Mouse (Mus musculus): ENCODE measurements around the gene Ephx1. TPM values are rescaled to one million over a fixed set of nuclear protein-coding genes. Genes with fewer than 3 reads are reported as not detected.

Gene Ephx1
- polyA plus RNA-seq, 1 experiment, result 13.4 TPM

DNA sequence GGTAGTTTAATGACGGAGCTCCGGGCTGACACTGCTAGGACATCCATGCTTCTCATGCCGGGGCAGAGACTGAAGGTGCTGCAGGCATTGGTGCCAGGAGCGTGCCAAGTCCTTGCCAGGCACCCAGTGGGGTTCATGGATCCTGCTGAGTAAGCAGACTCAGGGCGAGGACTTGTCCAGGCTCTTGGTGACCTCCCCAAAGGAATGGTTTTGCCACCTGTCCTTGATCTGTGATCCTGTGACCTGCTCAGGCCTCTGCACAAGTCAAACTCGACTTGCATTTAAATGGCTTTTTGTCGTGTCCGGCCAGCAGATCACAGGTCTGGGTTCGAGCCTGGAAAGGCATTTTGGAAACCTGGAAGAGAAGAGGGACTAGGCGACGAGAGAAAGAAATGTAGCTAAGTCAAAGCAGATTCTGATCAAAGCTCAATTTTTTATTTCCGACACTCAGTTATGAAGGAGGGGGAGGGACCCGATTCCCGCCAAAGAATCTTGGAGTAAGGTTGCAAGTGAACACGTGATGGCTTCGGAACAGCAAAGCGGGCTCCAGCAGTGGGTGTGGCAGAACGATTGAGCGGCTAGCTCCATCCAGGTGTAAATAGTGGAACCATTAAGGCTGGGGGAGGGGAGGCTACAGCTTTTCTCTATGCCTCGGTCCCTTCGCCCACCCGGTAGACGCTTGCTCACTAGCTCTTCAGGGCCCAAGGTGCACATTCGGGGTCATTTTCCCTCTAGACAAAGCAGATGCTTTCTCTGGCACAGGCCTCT, 41.0 kb downstream of the Ephx1 start:
- 84% methylated on average over 24 of the region's 24 CpGs for WGBS
- TF ChIP-seq POLR2A (IDR thresholded peaks at IDR 0.05; ENCODE audit: borderline replicate concordance, control insufficient read depth, low read depth, low read length), result no peak
- TF ChIP-seq CTCF (IDR thresholded peaks at IDR 0.05; ENCODE audit: control insufficient read depth, insufficient read depth, low read length), result no peak
- Histone ChIP-seq H3K27ac (ENCODE audit: control insufficient read depth, insufficient read depth, low read depth, low read length, poor library complexity) (no peak overlapping the region), H3K4me3 (replicated peaks; ENCODE audit: control insufficient read depth, low read depth, low read length) (no peak overlapping the region), H3K4me1 (ENCODE audit: control insufficient read depth, insufficient read depth, low read length) (no peaks in the 10 kb centered on the region)

DNA sequence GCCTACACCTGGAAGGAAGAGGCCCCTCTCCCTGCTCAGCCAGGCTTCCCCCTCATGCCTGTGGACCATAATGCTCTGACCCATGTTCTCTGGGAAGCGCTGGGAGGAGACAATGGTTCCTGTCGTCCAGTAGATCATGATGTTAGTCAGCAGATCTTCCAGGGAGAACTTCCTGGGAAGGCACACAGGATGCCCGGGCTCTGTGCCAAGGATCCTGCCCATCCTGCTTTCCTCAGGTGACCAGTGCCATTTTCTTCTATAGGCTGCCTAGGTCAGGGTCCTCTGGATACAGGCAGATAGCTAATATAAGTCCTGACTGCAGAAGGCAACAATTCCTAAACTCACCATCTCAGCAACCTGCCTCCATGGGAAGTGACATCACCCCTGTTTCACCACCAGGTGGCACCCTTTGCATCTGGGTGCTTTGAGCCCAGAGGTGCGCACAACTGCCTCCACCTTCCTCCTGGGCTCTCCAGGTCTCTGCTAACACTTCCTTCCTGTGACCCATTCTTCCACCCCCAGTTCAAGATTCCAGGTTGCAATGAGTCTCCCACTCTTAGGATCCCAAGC, 44.5 kb downstream of the Ephx1 start:
- Histone ChIP-seq H3K4me1 (ENCODE audit: control insufficient read depth, insufficient read depth, low read length) (no peaks in the 10 kb centered on the region; the same call in 1 of the 2 replicates), H3K27ac (ENCODE audit: control insufficient read depth, insufficient read depth, low read depth, low read length, poor library complexity) (no peak overlapping the region), H3K4me3 (replicated peaks; ENCODE audit: control insufficient read depth, low read depth, low read length) (no peak overlapping the region)
- peak; percentile 93 for TF ChIP-seq CTCF (IDR thresholded peaks at IDR 0.05; ENCODE audit: control insufficient read depth, insufficient read depth, low read length)
- no peak for TF ChIP-seq POLR2A (IDR thresholded peaks at IDR 0.05; ENCODE audit: borderline replicate concordance, control insufficient read depth, low read depth, low read length)
- 65% methylated on average over 4 of the region's 4 CpGs for WGBS

DNA sequence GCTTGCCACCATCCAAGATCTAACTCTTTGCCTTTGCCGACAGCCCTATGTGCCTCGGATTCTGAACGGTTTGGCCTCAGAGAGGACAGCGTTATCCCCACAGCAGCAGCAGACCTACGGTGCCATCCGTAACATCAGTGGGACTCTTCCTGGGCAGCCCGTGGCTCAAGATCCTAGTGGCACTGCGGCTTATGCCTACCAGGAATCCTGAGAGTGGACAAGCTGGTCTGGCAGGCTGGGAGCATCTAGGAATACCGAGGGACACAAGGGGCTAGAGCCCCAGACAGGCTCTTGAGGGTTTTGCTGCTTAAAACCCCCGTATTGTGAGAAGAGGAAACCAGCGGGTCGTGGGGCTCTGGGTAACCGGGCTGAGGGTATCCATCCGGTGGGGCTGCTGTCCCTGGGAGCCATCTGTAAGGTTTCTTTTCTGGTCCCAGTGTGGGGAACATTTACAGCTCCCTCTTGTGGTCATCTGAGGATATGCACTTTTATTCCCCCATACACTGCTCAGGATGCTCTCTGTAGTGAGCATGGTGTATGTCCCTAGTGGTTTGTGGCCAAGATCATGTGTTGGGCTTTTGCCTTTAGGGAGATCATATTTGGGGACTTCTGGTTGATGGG, 46.5 kb downstream of the Ephx1 start:
- WGBS, result 62% methylated on average over 14 of the region's 14 CpGs
- H3K4me1 ChIP-seq (ENCODE audit: control insufficient read depth, insufficient read depth, low read length), result no peaks in the 10 kb centered on the region; the same call in 1 of the 2 replicates
- no peak overlapping the region for H3K4me3 ChIP-seq (replicated peaks; ENCODE audit: control insufficient read depth, low read depth, low read length)
- no peak overlapping the region for H3K27ac ChIP-seq (ENCODE audit: control insufficient read depth, insufficient read depth, low read depth, low read length, poor library complexity)
- peak; percentile 37 for TF ChIP-seq CTCF (IDR thresholded peaks at IDR 0.05; ENCODE audit: control insufficient read depth, insufficient read depth, low read length)
- no peak for TF ChIP-seq POLR2A (IDR thresholded peaks at IDR 0.05; ENCODE audit: borderline replicate concordance, control insufficient read depth, low read depth, low read length)

DNA sequence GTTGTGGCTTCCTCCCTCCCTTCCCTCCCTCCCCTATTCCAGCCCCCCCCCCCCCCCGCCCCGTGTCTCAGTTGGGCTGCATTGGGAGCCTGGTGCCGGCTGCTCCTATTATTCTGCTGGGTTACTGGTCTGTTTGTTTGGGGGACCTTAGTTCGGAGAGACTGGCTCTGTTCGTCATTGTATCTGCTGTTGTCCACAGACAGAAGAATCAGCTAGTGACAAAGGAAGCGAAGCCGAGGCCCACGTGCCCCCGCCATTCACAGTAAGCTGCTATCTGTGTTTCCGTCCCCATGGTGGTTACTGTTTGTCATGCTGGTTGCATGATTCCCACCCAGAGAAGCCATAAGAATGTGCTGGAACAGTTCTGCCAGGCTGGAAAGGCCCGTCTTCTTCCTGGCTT, 47.8 kb downstream of the Ephx1 start:
- Histone ChIP-seq H3K4me1 (ENCODE audit: control insufficient read depth, insufficient read depth, low read length) (no peaks in the 10 kb centered on the region; the same call in 1 of the 2 replicates), H3K27ac (ENCODE audit: control insufficient read depth, insufficient read depth, low read depth, low read length, poor library complexity) (no peak overlapping the region), H3K4me3 (replicated peaks; ENCODE audit: control insufficient read depth, low read depth, low read length) (no peak overlapping the region)
- WGBS, result 85% methylated on average over 11 of the region's 11 CpGs
- TF ChIP-seq CTCF (IDR thresholded peaks at IDR 0.05; ENCODE audit: control insufficient read depth, insufficient read depth, low read length) (no peak), POLR2A (IDR thresholded peaks at IDR 0.05; ENCODE audit: borderline replicate concordance, control insufficient read depth, low read depth, low read length) (no peak)

DNA sequence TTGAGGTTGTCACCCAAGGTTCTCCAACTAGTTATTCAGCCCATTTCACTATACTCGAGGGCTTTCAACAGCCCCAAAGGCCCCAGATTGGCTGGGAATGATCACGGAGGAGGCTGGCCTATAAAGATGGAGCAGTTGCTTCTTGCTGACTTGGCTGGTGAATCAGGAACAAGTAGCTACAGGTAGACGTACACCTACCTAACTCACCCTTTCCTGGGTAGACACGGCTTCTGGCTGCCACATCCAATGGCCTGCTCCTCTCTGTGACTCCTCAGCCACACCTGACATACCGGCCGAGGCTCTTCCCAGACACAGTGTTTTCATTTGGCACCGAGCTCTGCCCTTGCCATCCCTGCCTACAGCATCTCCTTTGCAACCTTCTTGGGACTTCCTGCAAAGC, 53.4 kb downstream of the Ephx1 start:
- H3K27ac ChIP-seq (ENCODE audit: control insufficient read depth, insufficient read depth, low read depth, low read length, poor library complexity), result no peak overlapping the region
- H3K4me3 ChIP-seq (replicated peaks; ENCODE audit: control insufficient read depth, low read depth, low read length), result no peak overlapping the region
- 90% methylated on average over 7 of the region's 7 CpGs for WGBS
- no peaks in the 10 kb centered on the region for H3K4me1 ChIP-seq (ENCODE audit: control insufficient read depth, insufficient read depth, low read length)
- no peak for TF ChIP-seq POLR2A (IDR thresholded peaks at IDR 0.05; ENCODE audit: borderline replicate concordance, control insufficient read depth, low read depth, low read length)

DNA sequence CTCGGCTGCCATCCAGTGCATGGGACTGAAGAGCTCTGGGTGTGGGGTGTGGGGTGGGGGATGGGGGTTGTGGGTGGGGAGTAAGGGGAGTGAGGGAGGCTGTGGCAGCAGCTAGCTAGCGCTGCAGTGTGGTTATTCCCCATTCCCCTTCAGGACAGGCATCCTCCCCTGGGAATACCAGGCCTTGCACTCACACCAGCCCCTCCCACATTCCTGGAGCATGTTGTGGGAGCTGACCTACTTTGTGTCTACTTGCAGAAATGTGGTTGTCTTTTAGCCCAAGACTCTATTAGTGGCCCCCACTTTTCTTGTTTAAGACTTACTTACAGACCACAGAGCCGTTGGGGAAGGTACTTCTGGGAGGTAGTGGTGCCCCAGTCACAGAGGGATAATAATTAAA, 54.2 kb downstream of the Ephx1 start:
- no peaks in the 10 kb centered on the region for H3K4me1 ChIP-seq (ENCODE audit: control insufficient read depth, insufficient read depth, low read length)
- H3K27ac ChIP-seq (ENCODE audit: control insufficient read depth, insufficient read depth, low read depth, low read length, poor library complexity), result no peak overlapping the region
- TF ChIP-seq POLR2A (IDR thresholded peaks at IDR 0.05; ENCODE audit: borderline replicate concordance, control insufficient read depth, low read depth, low read length), result no peak
- TF ChIP-seq CTCF (IDR thresholded peaks at IDR 0.05; ENCODE audit: control insufficient read depth, insufficient read depth, low read length), result no peak
- H3K4me3 ChIP-seq (replicated peaks; ENCODE audit: control insufficient read depth, low read depth, low read length), result no peak overlapping the region
- WGBS, result 83% methylated on average over 3 of the region's 3 CpGs

DNA sequence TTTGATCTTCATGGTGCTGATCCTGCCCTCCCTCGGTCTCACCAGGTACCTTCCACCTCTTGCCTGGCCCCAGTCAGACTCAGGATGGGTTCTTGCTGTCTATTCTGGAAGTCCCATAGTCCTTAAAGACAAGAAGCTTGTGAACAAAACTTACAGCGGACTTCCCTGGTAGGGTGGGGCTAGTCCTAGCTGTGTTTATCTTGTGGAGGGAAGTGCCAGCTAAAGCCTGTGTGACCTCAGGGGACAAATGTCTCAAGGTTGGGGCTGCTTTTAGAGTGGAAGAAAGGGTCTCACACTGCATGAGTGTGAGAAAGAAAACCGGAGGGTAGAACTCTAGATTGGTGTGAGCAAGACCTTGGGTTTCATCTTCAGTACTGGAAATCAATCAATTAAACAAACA, 54.9 kb downstream of the Ephx1 start:
- H3K27ac ChIP-seq (ENCODE audit: control insufficient read depth, insufficient read depth, low read depth, low read length, poor library complexity), result no peak overlapping the region
- H3K4me1 ChIP-seq (ENCODE audit: control insufficient read depth, insufficient read depth, low read length), result no peaks in the 10 kb centered on the region
- WGBS, result 81% methylated on average over 3 of the region's 3 CpGs
- H3K4me3 ChIP-seq (replicated peaks; ENCODE audit: control insufficient read depth, low read depth, low read length), result no peak overlapping the region
- TF ChIP-seq POLR2A (IDR thresholded peaks at IDR 0.05; ENCODE audit: borderline replicate concordance, control insufficient read depth, low read depth, low read length) (no peak), CTCF (IDR thresholded peaks at IDR 0.05; ENCODE audit: control insufficient read depth, insufficient read depth, low read length) (no peak)

DNA sequence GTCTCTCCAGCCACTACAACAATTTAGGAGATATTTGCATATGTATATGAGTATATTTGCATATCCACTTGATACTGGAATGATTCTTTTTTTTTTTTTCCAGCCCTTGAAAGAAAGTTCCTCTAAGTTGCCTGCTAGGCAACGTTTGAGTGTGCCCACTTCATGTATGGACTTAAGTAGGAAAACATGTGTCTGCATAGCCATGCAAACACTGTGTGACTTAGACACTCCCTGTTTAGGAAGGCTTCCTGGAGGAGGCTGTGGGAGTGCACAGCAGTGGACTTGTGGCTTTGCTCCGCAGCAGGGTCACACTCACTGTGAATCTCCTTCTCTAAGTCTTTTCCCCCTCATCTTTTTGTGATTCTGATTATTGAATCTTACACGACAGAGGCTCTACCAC, 61.9 kb downstream of the Ephx1 start:
- Histone ChIP-seq H3K27ac (ENCODE audit: control insufficient read depth, insufficient read depth, low read depth, low read length, poor library complexity) (no peak overlapping the region), H3K4me3 (replicated peaks; ENCODE audit: control insufficient read depth, low read depth, low read length) (no peak overlapping the region), H3K4me1 (ENCODE audit: control insufficient read depth, insufficient read depth, low read length) (no peaks in the 10 kb centered on the region)
- WGBS, result 77% methylated on average over 3 of the region's 3 CpGs
- TF ChIP-seq CTCF (IDR thresholded peaks at IDR 0.05; ENCODE audit: control insufficient read depth, insufficient read depth, low read length) (no peak), POLR2A (IDR thresholded peaks at IDR 0.05; ENCODE audit: borderline replicate concordance, control insufficient read depth, low read depth, low read length) (no peak)

Measured in bone marrow, adult 2 months (tissue).